Mouse (Mus musculus): ENCODE results near the gene Slc2a12. TPM values are rescaled to one million over a fixed set of nuclear protein-coding genes. Genes with fewer than 3 reads are reported as not detected.

Slc2a12 gene
- total and polyA plus RNA-seq, 3 experiments: 0.01 to 0.35 TPM; not detected in 1

DNA sequence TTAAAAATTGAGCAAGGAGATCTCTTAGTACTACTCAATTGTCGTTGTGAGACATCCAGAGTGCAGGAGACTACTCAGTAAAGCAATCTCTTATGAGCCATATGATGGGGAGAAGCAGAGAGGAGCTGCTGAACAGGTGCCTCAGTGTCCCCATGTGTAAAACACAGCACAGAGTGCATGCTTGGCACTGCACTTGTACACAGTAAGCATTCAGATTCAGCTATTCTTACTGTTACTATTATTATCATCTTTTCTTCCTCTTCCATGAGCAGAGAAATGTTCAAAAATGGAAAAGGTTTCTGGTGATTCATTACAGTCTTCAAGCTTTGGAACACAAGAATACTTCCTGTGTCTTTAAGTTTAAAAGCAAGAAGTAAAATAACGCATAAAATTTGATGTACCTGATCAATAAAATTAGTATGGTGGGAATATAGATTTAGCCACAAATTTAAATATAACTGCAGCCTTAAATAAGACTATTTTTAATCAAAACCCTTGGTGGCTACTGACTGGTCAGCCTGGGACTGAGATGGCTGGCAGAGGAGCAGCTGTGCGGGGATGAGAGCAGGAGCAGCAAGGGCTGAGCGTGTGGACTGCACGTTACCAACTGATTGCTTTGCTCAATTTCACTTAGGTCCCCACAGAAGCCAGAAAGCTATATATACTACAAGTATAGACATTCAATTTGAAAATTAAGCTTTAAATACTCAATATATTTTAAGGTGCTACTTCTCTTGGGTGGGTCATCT, 76.1 kb downstream of the Slc2a12 start:
- Histone ChIP-seq H3K4me1 (ENCODE audit: control insufficient read depth in 1 of 2, insufficient read depth in 2 of 2, low read length in 2 of 2) (peaks cover 10 to 14% of the 10 kb centered on the region in 2 experiments; a peak in 3 of 4 replicates), H3K9me3 (replicated peaks; ENCODE audit: insufficient read depth, low read length) (no peaks in the 10 kb centered on the region), H3K27me3 (ENCODE audit: control insufficient read depth in 1 of 2, insufficient read depth in 2 of 2, low read length in 2 of 2) (no peaks in the 10 kb centered on the region), H3K9ac (ENCODE audit: control insufficient read depth, low read depth, low read length, poor library complexity, severe bottlenecking) (no peak overlapping the region), H3K36me3 (ENCODE audit: control insufficient read depth in 1 of 2, insufficient read depth in 2 of 2, low read length in 2 of 2) (peaks cover 11 to 13% of the 10 kb centered on the region in 2 experiments), H3K4me3 (ENCODE audit: control insufficient read depth in 1 of 2, insufficient read depth in 1 of 2, low read depth in 2 of 2, low read length in 2 of 2) (no peak overlapping the region), H3K27ac (ENCODE audit: control insufficient read depth, low read depth, low read length) (no peak overlapping the region), H3K79me2 (ENCODE audit: control insufficient read depth, insufficient read depth, low read length, poor library complexity) (peaks cover 67% of the 10 kb centered on the region)
- no peak for TF ChIP-seq POLR2AphosphoS2 (IDR thresholded peaks at IDR 0.05; ENCODE audit: low read length)
- TF ChIP-seq TAL1 (IDR thresholded peaks at IDR 0.05; ENCODE audit: low read length): no peak
- TF ChIP-seq MYB (IDR thresholded peaks at IDR 0.05; ENCODE audit: low read depth, low read length): no peak
- no peak for TF ChIP-seq ZKSCAN1 (IDR thresholded peaks at IDR 0.05; ENCODE audit: low read depth, low read length)
- TF ChIP-seq EP300 (IDR thresholded peaks at IDR 0.05; ENCODE audit: low read depth in 1 of 2, low read length in 2 of 2): no peak
- TF ChIP-seq TCF12 (IDR thresholded peaks at IDR 0.05; ENCODE audit: low read depth, low read length): no peak
- TF ChIP-seq BHLHE40 (IDR thresholded peaks at IDR 0.05; ENCODE audit: borderline replicate concordance, low read depth, low read length): no peak
- TF ChIP-seq MEF2A (IDR thresholded peaks at IDR 0.05; ENCODE audit: extremely low read depth, insufficient replicate concordance, low read depth, low read length, poor library complexity, severe bottlenecking): no peak
- TF ChIP-seq MAX (IDR thresholded peaks at IDR 0.05; ENCODE audit: low read length): no peak
- TF ChIP-seq HCFC1 (IDR thresholded peaks at IDR 0.05; ENCODE audit: low read depth, low read length): no peak
- no peak for TF ChIP-seq NELFE (IDR thresholded peaks at IDR 0.05; ENCODE audit: low read depth, low read length)
- TF ChIP-seq MAFK (IDR thresholded peaks at IDR 0.05; ENCODE audit: borderline replicate concordance, low read depth, low read length): no peak
- TF ChIP-seq NRF1 (IDR thresholded peaks at IDR 0.05; ENCODE audit: insufficient read depth, low read depth, low read length, poor library complexity, severe bottlenecking): no peak
- no peak for TF ChIP-seq MYC (IDR thresholded peaks at IDR 0.05; ENCODE audit: low read depth, low read length)
- no peak for DNase-seq (ENCODE audit: low read depth, low spot score)

DNA sequence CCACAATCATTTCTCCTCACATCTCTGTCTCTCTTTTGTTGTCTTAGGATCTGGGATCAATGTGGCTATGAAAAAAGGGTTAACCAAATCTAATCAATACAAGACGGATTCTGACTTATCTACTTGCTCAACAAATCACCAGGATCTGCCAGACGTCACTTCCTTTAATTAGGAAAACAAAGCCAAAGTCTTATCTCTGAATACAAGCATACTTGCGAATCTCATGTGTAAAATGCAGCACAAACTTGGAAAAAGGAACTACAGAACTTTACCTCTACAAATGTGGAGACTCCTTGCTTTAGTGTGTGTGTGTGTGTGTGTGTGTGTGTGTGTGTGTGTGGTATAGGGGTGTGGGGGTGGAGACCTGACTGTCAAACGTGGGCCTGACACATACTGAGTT, 80.4 kb downstream of the Slc2a12 start:
- H3K27ac ChIP-seq (ENCODE audit: control insufficient read depth, low read depth, low read length): peak overlapping the region; percentile 59
- H3K36me3 ChIP-seq (ENCODE audit: control insufficient read depth in 1 of 2, insufficient read depth in 2 of 2, low read length in 2 of 2): peaks cover 15 to 47% of the 10 kb centered on the region in 2 experiments
- TF ChIP-seq ETS1 (IDR thresholded peaks at IDR 0.05; ENCODE audit: low read depth, low read length) (peak; percentile 70; the same call in 1 of the 2 replicates), MXI1 (IDR thresholded peaks at IDR 0.05; ENCODE audit: low read depth, low read length) (peak; percentile 63), GATA1 (IDR thresholded peaks at IDR 0.05; ENCODE audit: low read depth, low read length) (peak; percentile 84), UBTF (IDR thresholded peaks at IDR 0.05; ENCODE audit: borderline replicate concordance, insufficient read depth, low read depth, low read length) (no peak), EP300 (IDR thresholded peaks at IDR 0.05; ENCODE audit: low read depth in 1 of 2, low read length in 2 of 2) (peak; percentile 70 to 77), TCF12 (IDR thresholded peaks at IDR 0.05; ENCODE audit: low read depth, low read length) (0 out of 2 replicates have a peak, but pooled peaks have one; percentile 24), RCOR1 (IDR thresholded peaks at IDR 0.05; ENCODE audit: low read depth, low read length) (peak; percentile 53; the same call in 1 of the 2 replicates), SIN3A (IDR thresholded peaks at IDR 0.05; ENCODE audit: low read length) (peak; percentile 61), JUND (IDR thresholded peaks at IDR 0.05; ENCODE audit: low read depth, low read length) (no peak), TAL1 (IDR thresholded peaks at IDR 0.05; ENCODE audit: low read length) (peak; percentile 36), CTCF (IDR thresholded peaks at IDR 0.05 in 2 of 3, conservative IDR thresholded peaks at IDR 0.05 in 1 of 3; ENCODE audit: control insufficient read depth in 1 of 3, insufficient read depth in 1 of 3, low read depth in 2 of 3, low read length in 3 of 3, poor library complexity in 1 of 3, severe bottlenecking in 1 of 3) (no peak)
- H3K9me3 ChIP-seq (replicated peaks; ENCODE audit: insufficient read depth, low read length): no peaks in the 10 kb centered on the region
- H3K9ac ChIP-seq (ENCODE audit: control insufficient read depth, low read depth, low read length, poor library complexity, severe bottlenecking): no peak overlapping the region
- H3K4me3 ChIP-seq (ENCODE audit: control insufficient read depth in 1 of 2, insufficient read depth in 1 of 2, low read depth in 2 of 2, low read length in 2 of 2): no peak overlapping the region
- peaks cover 31 to 38% of the 10 kb centered on the region in 2 experiments; a peak in 3 of 4 replicates for H3K4me1 ChIP-seq (ENCODE audit: control insufficient read depth in 1 of 2, insufficient read depth in 2 of 2, low read length in 2 of 2)
- peaks cover 78% of the 10 kb centered on the region for H3K79me2 ChIP-seq (ENCODE audit: control insufficient read depth, insufficient read depth, low read length, poor library complexity)
- peak; percentile 69 for DNase-seq (ENCODE audit: low read depth, low spot score)
- no peaks in the 10 kb centered on the region for H3K27me3 ChIP-seq (ENCODE audit: control insufficient read depth in 1 of 2, insufficient read depth in 2 of 2, low read length in 2 of 2)

Measured in MEL (cell line).